Mouse (Mus musculus): ENCODE results near the gene Ncoa3. TPM values are rescaled to one million over a fixed set of nuclear protein-coding genes. Genes with fewer than 3 reads are reported as not detected.
"Not testable (repeated sequence)": the region's sequence is repeated elsewhere in the genome, so short reads cannot be mapped to it uniquely, and the experiment has no call there.

The Ncoa3 gene
- polyA plus RNA-seq (2015; fragmentation: Nextera tagmentation; extraction: Ambion mirVana) = 11.6 and 14.5 TPM in 2 replicates

DNA sequence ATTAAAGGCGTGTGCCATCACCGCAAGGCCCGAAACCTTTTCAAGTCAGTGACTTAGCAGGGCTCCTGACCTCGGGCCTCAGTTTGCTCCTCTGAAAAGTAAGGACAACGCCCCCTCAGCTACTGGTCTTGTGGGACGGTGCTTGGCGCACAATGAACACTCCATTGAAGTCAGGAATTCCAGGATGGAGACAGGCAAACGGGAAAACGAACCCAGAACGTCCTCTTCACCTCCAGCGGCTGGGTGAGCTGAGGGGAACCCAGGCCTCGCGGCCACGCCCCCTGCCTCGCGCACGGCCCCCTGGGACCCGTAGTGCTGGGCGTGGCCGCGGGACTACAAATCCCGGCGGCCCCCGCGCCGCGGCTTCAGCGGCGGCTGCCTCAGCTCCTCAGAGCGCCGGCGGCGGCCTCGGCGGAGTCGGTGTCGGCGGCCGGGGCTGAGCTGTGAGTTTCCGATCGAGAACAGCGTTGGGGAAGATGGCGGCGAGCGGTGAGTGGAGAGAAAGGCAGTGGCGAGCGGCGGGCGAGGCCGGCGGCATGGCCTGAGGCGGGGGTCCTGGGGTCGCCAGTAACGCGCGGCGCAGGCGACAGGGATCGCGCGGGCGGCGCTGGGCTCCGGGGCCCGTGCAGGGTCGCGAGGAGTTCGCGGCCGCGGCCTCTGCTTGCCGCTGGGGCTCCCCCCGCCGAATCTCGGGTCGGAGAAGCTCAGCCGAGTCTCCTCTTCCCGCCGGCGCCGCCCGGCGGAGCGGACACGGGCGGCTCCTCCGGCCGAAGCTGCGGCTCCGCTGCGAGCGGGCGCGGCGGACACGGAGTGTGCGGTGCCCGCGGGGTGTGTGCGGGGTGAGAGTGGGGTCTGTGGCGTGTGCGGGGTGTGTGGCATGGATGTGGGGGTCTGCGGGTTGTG, at the start of gene Ncoa3:
Ncoa3 (plus strand) TSS at position 367 of the 903 bp plus-strand sequence.
- peak within 1 kb of the TSS; percentile 95 for H3K9ac ChIP-seq (ENCODE audit: low read depth, low read length)
- peak within 1 kb of the TSS; percentile 91 for H3K27ac ChIP-seq (ENCODE audit: low read depth, low read length)
- ATAC-seq = peak; percentile 94
- no peaks in the 10 kb centered on the region for H3K36me3 ChIP-seq (ENCODE audit: control insufficient read depth, insufficient read depth, low read length)
- H3K4me3 ChIP-seq (ENCODE audit: low read length) = peak within 1 kb of the TSS; percentile 93
- H3K9me3 ChIP-seq (ENCODE audit: control insufficient read depth, low read length) = no peaks in the 10 kb centered on the region
- H3K4me2 ChIP-seq (ENCODE audit: low read length) = peak within 1 kb of the TSS; percentile 86
- no peaks in the 10 kb centered on the region for H3K27me3 ChIP-seq (replicated peaks; ENCODE audit: control insufficient read depth, insufficient read depth, low read length)
- peaks cover 7% of the 10 kb centered on the region for H3K4me1 ChIP-seq (ENCODE audit: control insufficient read depth, insufficient read depth, low read depth, low read length)
- 2% methylated on average over 87 of the region's 103 CpGs for WGBS

DNA sequence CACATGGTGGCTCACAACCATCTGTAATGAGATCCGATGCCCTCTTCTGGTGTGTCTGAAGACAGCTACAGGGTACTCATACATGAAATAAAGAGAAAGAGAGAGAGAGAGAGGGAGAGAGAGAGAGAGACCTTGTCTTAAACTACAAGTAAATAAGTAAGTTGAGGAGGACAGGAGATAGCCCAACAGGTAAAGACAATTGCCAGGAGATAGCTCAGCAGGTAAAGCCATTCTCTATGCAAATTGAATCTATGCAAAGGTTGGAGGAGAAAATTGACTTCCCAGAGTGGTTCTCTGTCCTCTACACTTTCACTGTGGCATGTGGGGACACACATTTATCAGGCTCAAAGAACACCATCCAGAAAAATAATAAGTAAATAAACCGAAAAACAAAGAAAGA, 49.3 kb upstream of the Ncoa3 start:
- Histone ChIP-seq H3K9ac (ENCODE audit: low read depth, low read length) (no peak overlapping the region), H3K4me3 (ENCODE audit: low read length) (no peak overlapping the region), H3K27ac (ENCODE audit: low read depth, low read length) (no peak overlapping the region), H3K4me2 (ENCODE audit: low read length) (no peak overlapping the region), H3K9me3 (ENCODE audit: control insufficient read depth, low read length) (no peaks in the 10 kb centered on the region), H3K36me3 (ENCODE audit: control insufficient read depth, insufficient read depth, low read length) (no peaks in the 10 kb centered on the region), H3K4me1 (ENCODE audit: control insufficient read depth, insufficient read depth, low read depth, low read length) (no peaks in the 10 kb centered on the region), H3K27me3 (replicated peaks; ENCODE audit: control insufficient read depth, insufficient read depth, low read length) (no peaks in the 10 kb centered on the region)
- ATAC-seq = no peak
- WGBS = 95% methylated on average over 2 of the region's 2 CpGs

DNA sequence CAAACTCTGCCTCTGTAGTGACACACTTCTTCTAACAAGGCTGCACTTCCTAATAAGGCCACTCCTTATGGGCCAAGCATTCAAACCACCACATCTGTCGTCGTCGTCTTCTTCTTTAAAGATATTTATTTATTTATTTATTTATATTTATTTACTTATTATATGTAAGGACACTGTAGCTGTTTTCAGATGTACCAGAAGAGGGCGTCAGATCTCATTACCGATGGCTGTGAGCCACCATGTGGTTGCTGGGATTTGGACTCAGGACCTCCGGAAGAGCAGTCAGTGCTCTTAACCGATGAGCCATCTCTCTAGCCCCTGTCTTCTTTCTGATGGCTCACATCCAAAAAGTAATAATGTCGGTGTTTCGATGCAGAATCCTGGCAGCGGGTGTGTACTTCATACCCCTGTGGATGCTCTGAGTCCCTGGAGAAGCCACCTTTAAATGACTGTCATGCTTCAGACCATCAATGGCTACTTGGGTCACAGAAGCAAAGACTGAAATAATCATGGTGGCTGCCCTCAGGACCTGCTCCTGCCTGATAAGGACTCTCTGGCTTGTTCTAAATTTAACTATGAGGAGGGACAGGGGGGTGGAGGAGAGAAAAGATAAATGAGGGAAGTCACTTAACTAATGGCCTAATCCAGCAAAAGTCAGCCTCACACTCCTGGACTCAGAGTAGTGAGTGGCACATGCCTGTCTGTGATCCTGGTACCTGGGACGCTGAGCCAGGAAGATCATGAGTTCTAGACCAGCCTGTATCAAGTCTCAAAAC, 47.7 kb upstream of the Ncoa3 start:
- no peak for ATAC-seq
- 78% methylated on average over 11 of the region's 11 CpGs for WGBS
- no peaks in the 10 kb centered on the region for H3K9me3 ChIP-seq (ENCODE audit: control insufficient read depth, low read length)
- no peaks in the 10 kb centered on the region for H3K36me3 ChIP-seq (ENCODE audit: control insufficient read depth, insufficient read depth, low read length)
- no peak overlapping the region for H3K27ac ChIP-seq (ENCODE audit: low read depth, low read length)
- no peaks in the 10 kb centered on the region for H3K27me3 ChIP-seq (replicated peaks; ENCODE audit: control insufficient read depth, insufficient read depth, low read length)
- no peak overlapping the region for H3K4me3 ChIP-seq (ENCODE audit: low read length)
- H3K4me1 ChIP-seq (ENCODE audit: control insufficient read depth, insufficient read depth, low read depth, low read length) = no peaks in the 10 kb centered on the region
- H3K9ac ChIP-seq (ENCODE audit: low read depth, low read length) = no peak overlapping the region
- no peak overlapping the region for H3K4me2 ChIP-seq (ENCODE audit: low read length)

DNA sequence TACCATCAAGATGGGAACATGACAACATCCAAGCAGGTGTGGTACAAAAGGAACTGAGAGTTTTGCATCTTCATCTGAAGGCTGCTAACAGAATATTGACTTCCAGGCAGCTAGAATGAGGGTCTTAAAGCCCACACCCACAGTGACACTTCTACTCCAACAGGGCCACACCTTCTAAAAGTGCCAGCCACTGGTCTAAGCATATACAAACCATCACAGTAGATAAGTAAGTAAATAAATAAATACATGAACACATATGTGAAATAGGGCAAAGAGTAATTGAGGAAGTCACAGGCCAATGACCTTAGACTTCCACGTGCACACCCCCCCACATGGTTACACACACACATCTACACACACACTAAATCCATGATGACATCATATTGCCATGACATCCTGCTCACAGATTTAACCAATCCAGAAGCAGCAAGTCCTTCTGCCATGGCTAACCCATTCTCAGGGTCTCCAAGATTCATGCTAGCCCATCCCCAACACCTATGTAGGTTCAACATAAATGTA, 46.3 kb upstream of the Ncoa3 start:
- Histone ChIP-seq H3K4me2 (ENCODE audit: low read length) (no peak overlapping the region), H3K9me3 (ENCODE audit: control insufficient read depth, low read length) (no peaks in the 10 kb centered on the region), H3K4me1 (ENCODE audit: control insufficient read depth, insufficient read depth, low read depth, low read length) (no peaks in the 10 kb centered on the region), H3K4me3 (ENCODE audit: low read length) (no peak overlapping the region), H3K36me3 (ENCODE audit: control insufficient read depth, insufficient read depth, low read length) (no peaks in the 10 kb centered on the region), H3K27me3 (replicated peaks; ENCODE audit: control insufficient read depth, insufficient read depth, low read length) (no peaks in the 10 kb centered on the region), H3K9ac (ENCODE audit: low read depth, low read length) (no peak overlapping the region), H3K27ac (ENCODE audit: low read depth, low read length) (no peak overlapping the region)
- WGBS = 100% methylated on average over 1 of the region's 1 CpGs
- ATAC-seq = no peak

DNA sequence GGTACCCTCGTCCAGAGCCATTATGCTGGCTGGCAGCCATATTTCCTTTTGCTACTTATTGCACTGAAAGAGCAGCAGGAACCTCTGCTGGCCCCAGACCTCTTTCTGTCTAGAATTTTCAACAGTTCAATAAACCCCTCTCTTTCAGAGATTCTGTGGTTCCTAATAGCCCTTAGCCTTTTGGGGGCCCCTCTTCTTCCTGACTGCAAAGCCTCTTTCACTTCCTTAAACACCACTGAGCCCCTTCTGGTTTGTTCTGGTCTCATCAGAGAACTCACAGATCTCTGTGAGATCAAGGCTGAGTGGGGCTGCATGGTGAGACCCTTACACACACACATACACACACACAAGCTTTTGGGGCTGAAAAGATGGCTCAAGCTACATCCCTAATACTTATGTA, 44.4 kb upstream of the Ncoa3 start:
- WGBS = 38% methylated on average over 1 of the region's 1 CpGs
- no peaks in the 10 kb centered on the region for H3K27me3 ChIP-seq (replicated peaks; ENCODE audit: control insufficient read depth, insufficient read depth, low read length)
- H3K36me3 ChIP-seq (ENCODE audit: control insufficient read depth, insufficient read depth, low read length) = no peaks in the 10 kb centered on the region
- no peak overlapping the region for H3K4me3 ChIP-seq (ENCODE audit: low read length)
- no peak overlapping the region for H3K4me2 ChIP-seq (ENCODE audit: low read length)
- no peaks in the 10 kb centered on the region for H3K9me3 ChIP-seq (ENCODE audit: control insufficient read depth, low read length)
- no peak for ATAC-seq
- no peaks in the 10 kb centered on the region for H3K4me1 ChIP-seq (ENCODE audit: control insufficient read depth, insufficient read depth, low read depth, low read length)
- no peak overlapping the region for H3K27ac ChIP-seq (ENCODE audit: low read depth, low read length)
- no peak overlapping the region for H3K9ac ChIP-seq (ENCODE audit: low read depth, low read length)

DNA sequence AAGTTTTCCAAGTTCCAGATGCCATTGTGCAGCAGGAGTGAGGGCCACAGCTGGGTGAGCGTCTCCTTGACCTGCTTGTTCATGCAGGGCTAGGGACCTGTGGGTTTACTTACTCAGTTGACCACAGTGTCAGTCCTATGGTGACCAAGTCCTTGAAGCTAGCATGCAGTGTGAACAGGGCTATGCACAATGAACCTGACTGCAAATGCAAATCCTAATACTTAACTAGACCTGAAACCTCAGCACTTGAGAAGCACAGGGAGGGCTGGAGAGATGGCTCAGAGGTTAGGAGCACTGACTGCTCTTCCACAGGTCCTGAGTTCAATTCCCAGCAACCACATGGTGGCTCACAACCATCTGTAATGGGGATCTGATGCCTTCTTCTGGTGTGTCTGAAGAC, 43.7 kb upstream of the Ncoa3 start:
- ATAC-seq; H3K4me2 ChIP-seq (ENCODE audit: low read length); H3K9me3 ChIP-seq (ENCODE audit: control insufficient read depth, low read length); H3K9ac ChIP-seq (ENCODE audit: low read depth, low read length); H3K36me3 ChIP-seq (ENCODE audit: control insufficient read depth, insufficient read depth, low read length); H3K4me1 ChIP-seq (ENCODE audit: control insufficient read depth, insufficient read depth, low read depth, low read length); H3K27me3 ChIP-seq (replicated peaks; ENCODE audit: control insufficient read depth, insufficient read depth, low read length); H3K4me3 ChIP-seq (ENCODE audit: low read length); H3K27ac ChIP-seq (ENCODE audit: low read depth, low read length): not testable (repeated sequence)
- 55% methylated on average over 1 of the region's 1 CpGs for WGBS

DNA sequence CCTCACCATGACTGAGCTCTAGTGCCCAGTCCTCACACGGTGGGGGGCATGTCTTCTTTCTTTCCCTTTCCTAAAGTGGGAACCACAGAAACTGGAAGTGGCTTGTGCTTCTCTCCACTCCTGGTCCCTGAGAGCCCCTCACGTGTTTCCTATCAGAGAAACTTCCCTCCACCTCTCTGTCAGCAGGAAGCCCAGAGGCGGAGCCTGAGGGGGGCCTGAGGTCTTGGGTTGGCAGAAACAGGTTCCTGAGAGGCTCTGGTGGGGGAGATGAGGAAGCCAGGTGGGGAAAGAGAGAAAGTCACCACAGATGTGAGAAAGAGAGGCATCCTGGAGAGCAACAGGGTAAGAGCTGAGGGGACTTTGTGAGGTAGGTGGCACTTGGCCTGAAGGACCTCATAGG, 42.7 kb upstream of the Ncoa3 start:
- H3K27me3 ChIP-seq (replicated peaks; ENCODE audit: control insufficient read depth, insufficient read depth, low read length) = no peaks in the 10 kb centered on the region
- H3K4me3 ChIP-seq (ENCODE audit: low read length) = no peak overlapping the region
- no peak overlapping the region for H3K9ac ChIP-seq (ENCODE audit: low read depth, low read length)
- no peak overlapping the region for H3K4me2 ChIP-seq (ENCODE audit: low read length)
- no peaks in the 10 kb centered on the region for H3K9me3 ChIP-seq (ENCODE audit: control insufficient read depth, low read length)
- no peaks in the 10 kb centered on the region for H3K4me1 ChIP-seq (ENCODE audit: control insufficient read depth, insufficient read depth, low read depth, low read length)
- no peak overlapping the region for H3K27ac ChIP-seq (ENCODE audit: low read depth, low read length)
- WGBS = 64% methylated on average over 3 of the region's 3 CpGs
- ATAC-seq = no peak
- H3K36me3 ChIP-seq (ENCODE audit: control insufficient read depth, insufficient read depth, low read length) = no peaks in the 10 kb centered on the region

DNA sequence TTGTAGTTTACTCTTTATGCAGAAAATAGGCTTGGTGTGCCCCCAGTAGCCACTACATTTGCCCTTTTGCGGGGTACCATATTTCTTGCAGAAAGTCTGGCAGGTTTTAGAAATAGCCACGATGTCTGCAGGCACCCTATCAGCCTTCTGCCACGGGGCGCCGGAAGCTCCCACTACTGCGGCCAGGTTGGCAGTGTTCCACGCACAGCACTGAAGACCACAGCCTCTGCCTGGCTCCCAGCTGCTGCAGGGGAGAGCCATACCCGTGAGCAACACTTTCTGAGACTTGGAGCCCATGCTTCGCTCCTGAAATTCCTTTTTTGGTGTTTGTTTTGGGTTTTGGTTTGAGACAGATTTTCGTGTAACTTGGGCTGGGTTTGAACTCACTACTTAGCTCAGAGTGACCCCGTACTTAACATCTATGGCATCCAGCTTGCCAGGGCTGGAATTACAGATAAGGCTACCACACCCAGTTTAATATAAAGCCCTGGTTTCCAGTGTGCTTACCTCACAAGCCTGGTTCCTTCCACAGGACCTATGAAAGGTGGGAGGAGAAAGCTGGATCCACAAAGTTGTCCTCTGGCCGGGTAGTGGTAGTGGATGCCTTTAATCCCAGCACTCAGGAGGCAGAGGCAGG, 40.9 kb upstream of the Ncoa3 start:
- Histone ChIP-seq H3K4me2 (ENCODE audit: low read length) (no peak overlapping the region), H3K4me3 (ENCODE audit: low read length) (no peak overlapping the region), H3K4me1 (ENCODE audit: control insufficient read depth, insufficient read depth, low read depth, low read length) (no peaks in the 10 kb centered on the region), H3K27ac (ENCODE audit: low read depth, low read length) (no peak overlapping the region), H3K27me3 (replicated peaks; ENCODE audit: control insufficient read depth, insufficient read depth, low read length) (no peaks in the 10 kb centered on the region), H3K9me3 (ENCODE audit: control insufficient read depth, low read length) (no peaks in the 10 kb centered on the region), H3K36me3 (ENCODE audit: control insufficient read depth, insufficient read depth, low read length) (no peaks in the 10 kb centered on the region), H3K9ac (ENCODE audit: low read depth, low read length) (no peak overlapping the region)
- WGBS = 71% methylated on average over 12 of the region's 12 CpGs
- no peak for ATAC-seq

DNA sequence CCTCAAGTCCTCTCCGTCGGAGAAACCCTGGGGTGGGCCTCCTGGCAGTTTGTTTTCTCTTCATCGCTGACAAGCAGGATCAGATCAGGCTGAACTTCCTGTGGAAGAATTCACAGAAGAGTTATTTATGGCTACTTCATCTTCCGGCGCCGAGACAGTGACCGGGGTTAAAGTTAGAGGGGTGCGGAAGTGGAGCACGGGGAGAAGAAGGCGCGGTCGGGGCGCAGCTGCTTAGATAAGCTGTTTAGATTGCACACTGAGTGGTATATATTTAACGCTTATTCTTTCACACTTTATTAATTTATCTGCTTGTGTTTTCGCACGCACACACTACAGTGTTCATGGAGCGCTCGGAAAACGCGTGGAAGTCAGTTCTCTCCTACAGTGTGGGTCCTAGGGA, 37.6 kb upstream of the Ncoa3 start:
- no peaks in the 10 kb centered on the region for H3K27me3 ChIP-seq (replicated peaks; ENCODE audit: control insufficient read depth, insufficient read depth, low read length)
- H3K4me1 ChIP-seq (ENCODE audit: control insufficient read depth, insufficient read depth, low read depth, low read length) = no peaks in the 10 kb centered on the region
- WGBS = 80% methylated on average over 20 of the region's 20 CpGs
- no peak overlapping the region for H3K27ac ChIP-seq (ENCODE audit: low read depth, low read length)
- no peak overlapping the region for H3K9ac ChIP-seq (ENCODE audit: low read depth, low read length)
- no peaks in the 10 kb centered on the region for H3K36me3 ChIP-seq (ENCODE audit: control insufficient read depth, insufficient read depth, low read length)
- no peak for ATAC-seq
- H3K4me2 ChIP-seq (ENCODE audit: low read length) = no peak overlapping the region
- H3K9me3 ChIP-seq (ENCODE audit: control insufficient read depth, low read length) = no peaks in the 10 kb centered on the region
- H3K4me3 ChIP-seq (ENCODE audit: low read length) = no peak overlapping the region
